Mouse (Mus musculus): ENCODE results near the gene Olfr1180. TPM values are rescaled to one million over a fixed set of nuclear protein-coding genes. Genes with fewer than 3 reads are reported as not detected.
"Not testable (repeated sequence)": the region's sequence is repeated elsewhere in the genome, so short reads cannot be mapped to it uniquely, and the experiment has no call there.

The Olfr1180 gene
- not detected in 2 replicates for total RNA-seq (2015)
- total RNA-seq (2017) = not detected in 2 replicates

GRCm38 (mm10) chr2:88419051-88419450, at the start of gene Olfr1180:
Gene Olfr1180, minus strand, starts transcription at chr2:88419151.
- no peak for ATAC-seq (replicated peaks; ENCODE audit: poor library complexity)

- not testable (repeated sequence) for ATAC-seq (replicated peaks; ENCODE audit: poor library complexity)
Measured at GRCm38 (mm10) chr2:88454567-88454966, 35.6 kb upstream of the Olfr1180 start, which contains the start of gene Olfr1183. Gene Olfr1183, plus strand, starts transcription at chr2:88454867.

GRCm38 (mm10) chr2:88449031-88449430, 30.1 kb upstream of the Olfr1180 start, which contains the start of gene Gm13757:
Gene Gm13757, minus strand, starts transcription at chr2:88449131.
- ATAC-seq (replicated peaks; ENCODE audit: poor library complexity) = no peak

- no peak for ATAC-seq (replicated peaks; ENCODE audit: poor library complexity)
Measured at GRCm38 (mm10) chr2:88426071-88426470, 7.1 kb upstream of the Olfr1180 start, which contains the start of gene Olfr1181. Gene Olfr1181, minus strand, starts transcription at chr2:88426171.

GRCm38 (mm10) chr2:88406353-88406752, 12.6 kb downstream of the Olfr1180 start, which contains the start of gene Olfr1179:
Gene Olfr1179, minus strand, starts transcription at chr2:88406453.
- ATAC-seq (replicated peaks; ENCODE audit: poor library complexity) = no peak

GRCm38 (mm10) chr2:88386762-88387161, 32.2 kb downstream of the Olfr1180 start, which contains the start of gene Olfr1178:
Gene Olfr1178, plus strand, starts transcription at chr2:88387062.
- no peak for ATAC-seq (replicated peaks; ENCODE audit: poor library complexity)

Other genes with a start within 250 kb of the Olfr1180 start
- not detected in 2 replicates for gene Olfr1168, start 237.3 kb downstream of the Olfr1180 start, total RNA-seq (2015)
- not detected in 2 replicates for gene Olfr1168, start 237.3 kb downstream of the Olfr1180 start, total RNA-seq (2017)
- gene Olfr1170, start 190.8 kb downstream of the Olfr1180 start, total RNA-seq (2015) = not detected in 2 replicates
- not detected in 2 replicates for gene Olfr1170, start 190.8 kb downstream of the Olfr1180 start, total RNA-seq (2017)
- not detected in 2 replicates for gene Olfr1173, start 139.3 kb downstream of the Olfr1180 start, total RNA-seq (2015)
- not detected in 2 replicates for gene Olfr1173, start 139.3 kb downstream of the Olfr1180 start, total RNA-seq (2017)
- not detected in 2 replicates for gene Olfr1174-ps, start 104.0 kb downstream of the Olfr1180 start, total RNA-seq (2015)
- gene Olfr1174-ps, start 104.0 kb downstream of the Olfr1180 start, total RNA-seq (2017) = not detected in 2 replicates
- not detected in 2 replicates for gene Olfr1175-ps, start 91.9 kb downstream of the Olfr1180 start, total RNA-seq (2015)
- not detected in 2 replicates for gene Olfr1175-ps, start 91.9 kb downstream of the Olfr1180 start, total RNA-seq (2017)
- not detected in 2 replicates for gene Olfr1176, start 82.4 kb downstream of the Olfr1180 start, total RNA-seq (2015)
- not detected in 2 replicates for gene Olfr1176, start 82.4 kb downstream of the Olfr1180 start, total RNA-seq (2017)
- not detected in 2 replicates for gene Olfr1177-ps, start 72.7 kb downstream of the Olfr1180 start, total RNA-seq (2015)
- gene Olfr1177-ps, start 72.7 kb downstream of the Olfr1180 start, total RNA-seq (2017) = not detected in 2 replicates
- gene Olfr1178, start 32.1 kb downstream of the Olfr1180 start, total RNA-seq (2015) = not detected in 2 replicates
- gene Olfr1178, start 32.1 kb downstream of the Olfr1180 start, total RNA-seq (2017) = not detected in 2 replicates
- not detected in 2 replicates for gene Olfr1179, start 12.7 kb downstream of the Olfr1180 start, total RNA-seq (2015)
- not detected in 2 replicates for gene Olfr1179, start 12.7 kb downstream of the Olfr1180 start, total RNA-seq (2017)
- gene Olfr1181, start 7.0 kb upstream of the Olfr1180 start, total RNA-seq (2015) = not detected in 2 replicates
- not detected in 2 replicates for gene Olfr1181, start 7.0 kb upstream of the Olfr1180 start, total RNA-seq (2017)
- gene Gm13757, start 30.0 kb upstream of the Olfr1180 start, total RNA-seq (2015) = not detected in 2 replicates
- not detected in 2 replicates for gene Gm13757, start 30.0 kb upstream of the Olfr1180 start, total RNA-seq (2017)
- gene Olfr1183, start 35.7 kb upstream of the Olfr1180 start, total RNA-seq (2015) = not detected in 2 replicates
- not detected in 2 replicates for gene Olfr1183, start 35.7 kb upstream of the Olfr1180 start, total RNA-seq (2017)
- gene Olfr1184, start 64.4 kb upstream of the Olfr1180 start, total RNA-seq (2015) = not detected in 2 replicates
- not detected in 2 replicates for gene Olfr1184, start 64.4 kb upstream of the Olfr1180 start, total RNA-seq (2017)
- gene Olfr1185-ps1, start 74.2 kb upstream of the Olfr1180 start, total RNA-seq (2015) = not detected in 2 replicates
- gene Olfr1185-ps1, start 74.2 kb upstream of the Olfr1180 start, total RNA-seq (2017) = not detected in 2 replicates
- not detected in 2 replicates for gene Olfr1186, start 99.4 kb upstream of the Olfr1180 start, total RNA-seq (2015)
- gene Olfr1186, start 99.4 kb upstream of the Olfr1180 start, total RNA-seq (2017) = not detected in 2 replicates
- gene Olfr1188, start 137.8 kb upstream of the Olfr1180 start, total RNA-seq (2015) = not detected in 2 replicates
- not detected in 2 replicates for gene Olfr1188, start 137.8 kb upstream of the Olfr1180 start, total RNA-seq (2017)
- not detected in 2 replicates for gene Olfr1189, start 167.3 kb upstream of the Olfr1180 start, total RNA-seq (2015)
- not detected in 2 replicates for gene Olfr1189, start 167.3 kb upstream of the Olfr1180 start, total RNA-seq (2017)
- not detected in 2 replicates for gene Olfr1191-ps1, start 221.4 kb upstream of the Olfr1180 start, total RNA-seq (2015)
- not detected in 2 replicates for gene Olfr1191-ps1, start 221.4 kb upstream of the Olfr1180 start, total RNA-seq (2017)
- gene Olfr1192-ps1, start 229.4 kb upstream of the Olfr1180 start, total RNA-seq (2015) = not detected in 2 replicates
- gene Olfr1192-ps1, start 229.4 kb upstream of the Olfr1180 start, total RNA-seq (2017) = not detected in 2 replicates